Comparison of ENCODE assay signal across 1 mouse cellular context in the genomic region with DNA sequence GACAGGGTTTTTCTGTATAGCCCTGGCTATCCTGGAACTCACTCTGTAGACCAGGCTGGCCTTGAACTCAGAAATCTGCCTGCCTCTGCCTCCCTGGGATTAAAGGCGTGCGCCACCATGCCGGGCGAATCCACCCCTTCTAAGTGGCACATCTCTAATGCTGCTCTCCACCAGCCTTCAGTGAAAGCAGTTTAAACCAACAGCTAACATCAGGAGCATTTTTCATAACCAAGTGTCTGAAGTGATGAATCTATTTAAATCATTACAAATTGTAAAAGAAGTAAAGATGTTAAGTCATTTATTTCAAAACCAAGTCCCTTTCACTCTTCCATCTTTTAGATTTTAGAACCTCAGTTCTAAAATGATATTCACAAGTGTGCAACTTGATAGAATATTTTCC.
TF ChIP-seq lines count a peak whose summit lies in the region.

No protein-coding gene starts in this region.

TF ChIP-seq in MEL, 35 proteins besides CTCF, POLR2A, EP300 and RAD21:
- no peak for TF ChIP-seq E2F4 (IDR thresholded peaks at IDR 0.05; ENCODE audit: borderline replicate concordance, low read depth, low read length)
- TF ChIP-seq MYC (IDR thresholded peaks at IDR 0.05; ENCODE audit: low read depth, low read length): no peak
- TF ChIP-seq ZMIZ1 (IDR thresholded peaks at IDR 0.05; ENCODE audit: low read depth, low read length): no peak
- no peak for TF ChIP-seq SIN3A (IDR thresholded peaks at IDR 0.05; ENCODE audit: low read length)
- TF ChIP-seq MEF2A (IDR thresholded peaks at IDR 0.05; ENCODE audit: extremely low read depth, insufficient replicate concordance, low read depth, low read length, poor library complexity, severe bottlenecking): no peak
- TF ChIP-seq HCFC1 (IDR thresholded peaks at IDR 0.05; ENCODE audit: low read depth, low read length): no peak
- no peak for TF ChIP-seq TCF12 (IDR thresholded peaks at IDR 0.05; ENCODE audit: low read depth, low read length)
- TF ChIP-seq ZC3H11A (IDR thresholded peaks at IDR 0.05; ENCODE audit: low read depth, low read length): no peak
- TF ChIP-seq USF1 (IDR thresholded peaks at IDR 0.05; ENCODE audit: low read depth, low read length): no peak
- no peak for TF ChIP-seq NRF1 (IDR thresholded peaks at IDR 0.05; ENCODE audit: insufficient read depth, low read depth, low read length, poor library complexity, severe bottlenecking)
